Mouse (Mus musculus): Measurements from ENCODE around the gene Ttc28.

- TF ChIP-seq MAFK (IDR thresholded peaks at IDR 0.05; ENCODE audit: insufficient read depth, low read depth, low read length) (no peak), ZNF384 (IDR thresholded peaks at IDR 0.05; ENCODE audit: low read depth, low read length) (no peak), CHD2 (IDR thresholded peaks at IDR 0.05; ENCODE audit: low read depth, low read length) (no peak), ZC3H11A (IDR thresholded peaks at IDR 0.05; ENCODE audit: borderline replicate concordance, low read depth, low read length) (no peak), HCFC1 (IDR thresholded peaks at IDR 0.05; ENCODE audit: borderline replicate concordance, insufficient read depth, low read length) (no peak)
Observed at GRCm38 (mm10) chr5:111175842-111176241, 296.2 kb downstream of the Ttc28 start.
